Mouse (Mus musculus) left cerebral cortex, postnatal 25 days (tissue): Measurements from ENCODE around the gene Zfp593. TPM values are rescaled to one million over a fixed set of nuclear protein-coding genes. Genes with fewer than 3 reads are reported as not detected.
"Not testable (repeated sequence)": the region's sequence is repeated elsewhere in the genome, so short reads cannot be mapped to it uniquely, and the experiment has no call there.

Source experiments
- DNase-seq, 2 experiments: peaks; one replicate each; pipeline ENCODE4 v3.0.0; 2022; ENCODE audit warnings: low spot score in 2 of 2, mixed read lengths in 1 of 2
- intact Hi-C: fragments of 180-260 bp; cut with DNase I; formaldehyde crosslinking; loops from one replicate; pipeline ENCODE4 v1.15.1; 2025
- total RNA-seq, 2 experiments: library from RNA; stranded (reverse); gene quantifications; 2 replicates each; pipeline ENCODE4 v1.2.3; 2021

Zfp593 gene
- total RNA-seq = 10 to 100 TPM; 10.3 to 10.5 TPM

GRCm38 (mm10) chr4:134245148-134245843 is at the start of gene Zfp593:
Zfp593 (minus strand) TSS chr4:134245592.
- intact Hi-C loops = loop anchor here (2.0 kb wide), 1 partner anchor 58 kb away; the partner anchor contains the start of gene Cep85

GRCm38 (mm10) chr4:134293692-134294163 is 48.3 kb upstream of the Zfp593 start:
- DNase-seq = no peak
- intact Hi-C loops = loop anchor here (2.0 kb wide), 2 partner anchors 43 to 257 kb away; no protein-coding TSS in a partner anchor

More at GRCm38 (mm10) chr4:134245148-134245843, at the start of gene Zfp593:
- peak; percentile 95 to 97 for DNase-seq

GRCm38 (mm10) chr4:134293061-134293691 is 47.8 kb upstream of the Zfp593 start:
- no peak for DNase-seq
- intact Hi-C loops = loop anchor here (2.0 kb wide), 2 partner anchors 42 to 256 kb away; no protein-coding TSS in a partner anchor

GRCm38 (mm10) chr4:134292067-134292466 is 46.7 kb upstream of the Zfp593 start:
- peak; percentile 59 to 61 for DNase-seq
- intact Hi-C loops = loop anchor here (2.0 kb wide), 2 partner anchors 41 to 255 kb away; no protein-coding TSS in a partner anchor

GRCm38 (mm10) chr4:134288397-134289256 is 43.2 kb upstream of the Zfp593 start:
- intact Hi-C loops = loop anchor here (10.0 kb wide), 1 partner anchor 196 kb away; no protein-coding TSS in a partner anchor
- no peak for DNase-seq

GRCm38 (mm10) chr4:134287575-134288025 is 42.2 kb upstream of the Zfp593 start, which contains the start of gene Pdik1l:
Pdik1l (minus strand) TSS chr4:134287895.
- DNase-seq = peak; percentile 75 to 78
- intact Hi-C loops = loop anchor here (1.0 to 10.0 kb wide), 2 partner anchors 100 to 197 kb away; partner anchors contain the start of gene Cep85

- intact Hi-C loops = loop anchor here (1.0 to 10.0 kb wide), 2 partner anchors 100 to 198 kb away; partner anchors contain the start of gene Cep85
- DNase-seq = peak; percentile 95 to 97
Measured at GRCm38 (mm10) chr4:134287168-134287564, 41.8 kb upstream of the Zfp593 start.

GRCm38 (mm10) chr4:134286226-134287167 is 41.1 kb upstream of the Zfp593 start:
- intact Hi-C loops = loop anchor here (1.0 to 10.0 kb wide), 2 partner anchors 99 to 198 kb away; partner anchors contain the start of gene Cep85
- DNase-seq = no peak

GRCm38 (mm10) chr4:134284942-134285341 is 39.5 kb upstream of the Zfp593 start:
- intact Hi-C loops = loop anchor here (10.0 kb wide), 1 partner anchor 200 kb away; no protein-coding TSS in a partner anchor
- no peak for DNase-seq

- intact Hi-C loops = no loop called here
- DNase-seq = no peak
Measured at GRCm38 (mm10) chr4:134273417-134274345, 28.3 kb upstream of the Zfp593 start.

- intact Hi-C loops = no loop called here
- DNase-seq = no peak
Measured at GRCm38 (mm10) chr4:134272731-134273416, 27.5 kb upstream of the Zfp593 start.

- intact Hi-C loops = no loop called here
- DNase-seq = no peak
Measured at GRCm38 (mm10) chr4:134271979-134272378, 26.6 kb upstream of the Zfp593 start.

- intact Hi-C loops, DNase-seq: not testable (repeated sequence)
Measured at GRCm38 (mm10) chr4:134269622-134270021, 24.2 kb upstream of the Zfp593 start.

GRCm38 (mm10) chr4:134268102-134268655 is 22.8 kb upstream of the Zfp593 start:
- no peak for DNase-seq
- intact Hi-C loops = no loop called here

- intact Hi-C loops = no loop called here
- no peak for DNase-seq
Measured at GRCm38 (mm10) chr4:134265860-134266585, 20.6 kb upstream of the Zfp593 start.
